Mouse (Mus musculus) cerebral cortex, adult 2 months (tissue): ENCODE data around the gene Rpl21.

Experiments used
- WGBS: fragments of 180-500 bp; shearing (Covaris S2); methylation state at CpG from one replicate; pipeline ENCODE4 v1.1.7; 2018; 5-methylcytosine and 5-hydroxymethylcytosine counted together

Gene Rpl21

DNA sequence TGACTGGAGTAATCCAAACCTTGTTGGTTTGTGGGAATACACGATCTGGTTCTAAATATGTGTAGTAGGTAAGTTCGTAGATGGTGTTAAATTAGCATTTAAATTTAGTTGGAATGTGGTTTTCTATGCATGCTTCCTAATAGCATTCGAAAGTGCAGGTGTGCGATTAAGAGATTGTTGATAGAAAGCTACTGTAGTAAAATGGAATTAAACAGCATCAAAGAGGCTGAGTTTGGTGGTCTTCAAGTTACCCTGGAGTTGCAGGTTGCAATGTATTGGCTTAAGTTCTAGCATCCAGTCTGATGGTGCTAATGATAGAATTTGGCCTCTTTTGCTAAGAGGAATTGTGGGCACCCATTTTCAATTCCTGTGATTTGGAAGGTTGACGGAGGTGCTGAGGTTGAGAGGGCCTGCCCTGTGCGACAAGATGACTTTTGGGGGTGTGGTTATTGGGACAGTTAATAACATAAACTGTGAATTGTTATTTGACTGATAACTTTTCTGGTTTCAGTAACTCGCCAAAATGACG, 1.0 kb downstream of the Rpl21 start:
- 22% methylated on average over 8 of the region's 8 CpGs for WGBS

DNA sequence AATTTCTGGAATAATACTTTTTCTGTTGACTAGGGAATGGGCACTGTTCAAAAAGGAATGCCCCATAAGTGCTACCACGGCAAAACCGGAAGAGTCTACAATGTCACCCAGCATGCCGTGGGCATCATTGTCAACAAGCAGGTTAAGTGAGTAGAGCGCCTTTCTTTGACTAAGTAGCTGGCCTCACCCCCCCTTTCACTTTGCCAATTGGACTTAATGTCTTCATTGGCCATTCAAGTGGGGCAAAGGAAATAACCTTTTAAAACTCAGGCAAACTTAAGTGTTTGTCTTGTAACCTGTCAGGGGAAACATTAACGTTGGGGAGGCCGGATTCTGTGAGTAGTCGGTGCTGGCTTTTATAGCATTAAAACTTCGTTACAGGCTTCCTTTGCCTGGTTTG, 2.3 kb downstream of the Rpl21 start:
- 76% methylated on average over 8 of the region's 8 CpGs for WGBS

DNA sequence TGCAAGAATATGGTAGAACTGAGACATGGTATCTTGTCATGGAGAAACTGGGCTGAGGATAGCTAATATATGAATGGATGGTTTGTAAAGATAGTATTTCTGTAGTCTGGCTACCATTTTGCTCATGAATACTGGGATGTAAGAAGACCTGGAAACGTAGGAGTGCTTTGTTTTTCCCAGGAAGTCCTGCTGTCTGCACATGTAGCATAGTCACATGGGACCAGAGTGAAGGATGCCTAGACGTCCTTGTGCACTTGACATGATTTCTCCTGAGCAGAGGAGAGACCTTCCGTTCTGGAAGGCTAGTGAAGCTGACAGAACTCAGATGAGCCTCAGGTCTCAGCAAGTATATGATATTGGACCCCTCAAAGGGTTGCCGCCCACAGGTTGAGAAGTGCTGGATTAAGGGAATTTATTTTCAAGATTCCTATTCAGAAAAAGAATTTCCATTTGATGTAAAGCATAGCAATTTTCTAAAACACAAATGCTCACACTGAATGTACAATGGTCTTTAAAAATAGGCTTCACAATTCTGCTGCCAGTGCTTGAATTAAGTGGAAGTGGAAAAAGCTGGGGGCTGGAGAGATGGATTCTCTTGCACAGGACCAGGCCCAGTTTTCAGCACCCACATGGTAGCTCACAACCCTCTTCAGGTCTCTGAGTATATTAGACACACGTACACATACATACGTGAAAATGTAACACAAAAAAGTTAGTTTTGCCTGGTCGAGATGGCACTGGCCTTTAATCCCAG, 5.5 kb downstream of the Rpl21 start:
- WGBS = 39% methylated on average over 7 of the region's 7 CpGs

DNA sequence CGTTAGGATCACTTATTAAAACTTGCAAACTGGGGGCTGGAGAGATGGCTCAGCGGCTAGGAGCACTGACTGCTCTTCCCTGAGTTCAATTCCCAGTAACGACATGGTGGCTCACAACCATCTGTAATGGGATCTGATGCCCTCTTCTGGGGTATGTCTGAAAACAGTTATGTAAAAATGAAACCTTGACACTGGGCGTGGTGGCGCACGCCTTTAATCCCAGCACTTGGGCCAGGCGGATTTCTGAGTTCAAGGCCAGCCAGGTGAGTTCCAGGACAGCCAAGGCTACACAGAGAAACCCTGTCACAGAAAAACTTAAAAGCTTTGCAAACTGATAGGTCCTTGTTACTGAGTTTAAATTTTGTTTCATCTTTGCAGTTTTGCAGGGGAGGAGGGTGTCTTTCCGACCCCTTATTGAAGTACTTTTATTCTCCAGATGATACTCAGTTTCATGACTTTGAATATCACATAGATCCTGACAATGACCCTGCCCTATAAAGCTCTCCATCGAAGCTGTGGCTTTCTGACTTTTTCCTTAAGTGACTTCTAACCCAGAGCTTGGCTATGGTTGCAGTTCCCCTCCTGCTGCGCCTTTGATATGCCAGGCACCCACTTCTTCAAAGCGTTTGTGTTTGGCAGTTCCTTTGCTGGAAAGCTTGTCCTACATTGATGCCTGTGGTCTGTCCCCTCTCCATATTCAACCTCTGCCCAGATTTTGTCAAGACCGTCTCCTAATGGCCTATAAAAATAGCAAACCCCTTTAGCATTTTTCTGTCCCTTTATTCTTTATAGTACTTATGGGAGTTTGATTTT, 6.4 kb downstream of the Rpl21 start:
- 55% methylated on average over 12 of the region's 12 CpGs for WGBS

DNA sequence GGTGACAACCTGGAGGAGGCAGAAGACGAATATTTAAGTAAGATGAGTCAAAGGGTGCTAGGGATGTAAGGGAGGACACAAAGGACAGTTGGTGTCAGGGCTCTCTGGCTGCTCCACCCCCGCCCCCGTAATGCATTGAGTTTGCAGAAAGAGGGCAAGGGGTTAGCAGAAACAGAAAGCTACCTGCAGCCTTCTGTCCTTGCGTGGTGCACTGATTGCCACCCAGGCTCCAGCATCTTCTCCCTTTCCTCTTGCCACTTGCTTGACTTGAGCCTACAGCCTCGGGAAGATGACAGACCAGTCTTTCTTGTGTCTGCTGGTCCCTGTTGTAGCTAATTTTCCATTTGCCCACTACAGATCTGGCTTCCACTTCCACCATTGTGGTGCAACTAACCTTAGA, 7.1 kb downstream of the Rpl21 start:
- WGBS = 71% methylated on average over 5 of the region's 5 CpGs

DNA sequence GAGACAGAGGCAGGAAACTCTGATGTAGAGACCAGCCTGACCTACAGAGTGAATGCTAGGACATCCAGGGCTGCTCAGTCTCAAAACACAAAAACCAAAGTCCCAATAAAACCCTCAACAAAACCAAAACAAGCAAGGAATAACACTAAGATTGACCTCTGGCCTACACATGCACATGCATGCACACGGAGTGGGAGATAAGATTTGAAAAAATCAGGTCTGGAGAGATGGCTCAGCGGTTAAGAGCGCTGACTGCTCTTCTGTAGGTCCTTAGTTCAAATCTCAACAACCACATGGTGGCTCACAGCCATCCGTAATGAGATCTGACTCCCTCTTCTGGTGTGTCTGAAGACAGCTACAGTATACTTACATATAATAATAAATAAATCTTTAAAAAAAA, 7.7 kb downstream of the Rpl21 start:
- 85% methylated on average over 4 of the region's 4 CpGs for WGBS

DNA sequence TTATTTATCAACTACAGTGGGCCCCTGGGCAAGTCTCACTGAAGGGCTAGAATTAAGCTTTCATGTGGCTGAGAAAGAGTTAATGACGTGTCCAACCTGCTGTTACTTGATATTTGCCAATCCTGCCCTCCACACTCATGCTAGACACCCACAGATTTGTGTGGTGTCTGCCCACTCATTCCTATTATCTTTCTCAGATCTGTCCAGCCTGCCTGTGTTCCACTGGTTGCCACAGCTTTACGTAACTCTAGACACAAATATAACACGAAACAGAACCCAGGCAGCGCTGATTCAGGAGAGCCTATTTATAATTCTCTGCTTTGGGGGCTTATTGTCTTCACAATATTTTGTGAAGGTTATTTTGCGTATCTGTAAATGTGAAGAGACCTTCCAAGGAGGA, 8.6 kb downstream of the Rpl21 start:
- 57% methylated on average over 5 of the region's 5 CpGs for WGBS

DNA sequence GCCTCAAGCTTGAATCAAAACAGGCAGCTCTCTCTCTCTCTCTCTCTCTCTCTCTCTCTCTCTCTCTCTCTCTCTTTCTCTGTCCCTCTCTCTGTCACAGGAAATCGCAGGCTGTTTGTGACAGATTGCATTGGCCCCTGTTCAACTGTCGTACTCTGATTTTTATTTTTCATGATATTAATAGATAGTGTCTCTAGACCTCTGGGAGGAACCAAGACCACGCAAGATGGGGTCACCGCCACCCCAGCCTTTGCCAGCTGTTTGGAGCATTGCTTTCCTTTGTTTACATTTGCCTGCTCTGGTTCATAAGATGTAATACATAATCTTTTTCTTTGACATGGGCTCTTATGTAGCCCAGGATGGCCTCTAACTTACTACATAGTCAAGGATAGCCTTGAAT, 9.3 kb downstream of the Rpl21 start:
- WGBS = 70% methylated on average over 4 of the region's 4 CpGs

DNA sequence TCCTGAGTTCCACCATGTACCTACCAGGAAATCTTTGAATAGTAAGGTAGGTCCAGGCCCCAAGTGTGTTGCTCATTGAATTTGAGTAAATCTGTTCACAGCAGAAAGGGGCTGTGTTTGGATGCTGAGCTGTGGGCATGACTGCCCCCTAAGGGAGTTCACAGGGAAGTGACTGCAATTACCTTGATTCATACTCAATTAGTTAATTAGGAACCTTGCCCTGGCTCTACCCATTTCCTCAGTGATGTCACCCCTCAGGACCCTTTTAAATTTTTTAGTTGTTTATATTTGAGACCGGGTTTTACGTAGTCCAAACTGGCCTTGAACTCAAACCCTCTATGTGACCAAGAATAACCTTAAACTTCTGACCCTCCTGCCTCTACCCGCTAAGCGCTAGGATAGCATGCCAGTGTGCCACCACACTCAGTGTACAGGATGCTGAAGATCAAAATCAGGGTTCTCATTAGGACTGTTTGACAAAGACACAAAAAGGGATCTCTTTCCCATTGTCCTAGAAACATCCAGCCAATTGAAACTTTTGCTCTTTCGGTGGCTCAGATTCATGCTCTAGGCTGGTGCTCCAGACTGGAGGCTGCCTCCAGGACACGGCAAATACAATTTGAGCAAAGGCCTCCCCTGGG, 11.7 kb downstream of the Rpl21 start:
- 21% methylated on average over 6 of the region's 6 CpGs for WGBS

DNA sequence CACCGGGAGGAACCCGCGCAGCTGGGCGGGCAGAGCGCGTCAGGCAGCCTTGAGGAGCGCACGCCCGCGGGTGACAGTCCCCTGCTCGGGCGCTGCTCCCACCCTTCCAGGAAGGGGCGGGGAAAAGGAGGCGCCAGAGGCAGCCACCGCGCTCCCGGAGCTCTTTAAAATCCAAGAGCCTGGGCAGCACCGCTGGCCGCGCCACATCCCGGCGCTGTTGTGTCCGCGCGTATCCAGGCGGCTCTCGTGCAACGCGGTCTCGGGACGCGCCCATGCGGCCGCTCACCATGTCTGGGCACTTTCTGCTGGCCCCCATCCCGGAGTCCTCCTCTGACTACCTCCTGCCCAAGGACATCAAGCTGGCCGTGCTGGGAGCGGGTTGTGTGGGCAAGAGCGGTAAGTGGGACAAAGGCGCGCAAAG, 12.3 kb downstream of the Rpl21 start, which contains the start of gene Rasl11a:
Gene Rasl11a (plus strand): TSS at position 127 of the 421 bp plus-strand sequence.
- under 1% methylated on average over 40 of the region's 40 CpGs for WGBS

DNA sequence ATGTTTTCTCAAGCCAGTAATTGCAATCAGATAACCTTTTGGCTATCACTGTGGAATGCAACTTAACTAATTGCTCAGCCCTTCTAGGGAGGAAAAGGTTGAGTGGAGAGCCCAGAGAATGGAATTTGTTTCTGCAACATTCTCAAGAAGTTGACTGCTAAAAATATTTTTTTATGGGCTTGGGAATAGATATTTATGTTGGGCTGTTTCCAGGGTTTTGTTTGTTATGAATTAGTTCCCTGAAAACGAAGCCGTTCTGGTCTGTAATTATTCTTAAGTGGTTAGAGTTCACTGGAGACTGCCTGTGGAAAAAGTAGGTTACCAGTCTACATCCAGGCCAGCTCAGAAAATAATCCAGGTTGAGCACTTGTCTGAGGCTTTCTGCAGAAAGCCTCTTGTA, 13.8 kb downstream of the Rpl21 start:
- WGBS = 49% methylated on average over 2 of the region's 2 CpGs

DNA sequence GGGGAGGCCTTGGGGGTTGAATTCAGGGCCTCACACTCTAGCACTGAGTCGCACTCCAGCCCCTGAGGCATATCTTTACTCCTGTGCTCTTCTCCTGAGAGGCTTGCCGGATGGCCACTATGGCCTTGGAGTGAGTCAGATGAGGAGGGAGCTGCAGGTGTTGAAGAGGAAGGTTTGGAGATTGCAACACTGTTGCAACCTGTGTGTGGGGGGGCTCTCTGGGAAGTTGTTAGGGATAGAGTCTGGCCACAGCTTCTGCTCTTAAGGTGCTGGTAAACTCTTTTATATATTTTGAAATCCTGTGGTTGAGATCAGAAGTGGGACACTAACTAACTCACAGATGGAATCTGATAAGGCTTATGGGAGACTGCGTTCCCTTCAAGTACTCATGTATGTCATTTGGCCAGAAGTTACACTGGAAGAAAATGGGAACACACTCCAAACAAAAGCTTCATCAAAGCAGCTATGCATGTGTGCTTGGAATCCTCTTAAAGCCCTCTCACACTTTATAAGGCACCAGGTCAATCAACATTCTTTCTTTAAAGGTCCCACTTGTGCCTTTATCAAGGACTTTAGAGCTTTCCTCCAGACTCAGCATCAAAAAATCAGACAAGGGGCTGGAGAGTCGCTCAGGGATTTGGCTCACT, 16.4 kb downstream of the Rpl21 start:
- WGBS = 91% methylated on average over 4 of the region's 4 CpGs

DNA sequence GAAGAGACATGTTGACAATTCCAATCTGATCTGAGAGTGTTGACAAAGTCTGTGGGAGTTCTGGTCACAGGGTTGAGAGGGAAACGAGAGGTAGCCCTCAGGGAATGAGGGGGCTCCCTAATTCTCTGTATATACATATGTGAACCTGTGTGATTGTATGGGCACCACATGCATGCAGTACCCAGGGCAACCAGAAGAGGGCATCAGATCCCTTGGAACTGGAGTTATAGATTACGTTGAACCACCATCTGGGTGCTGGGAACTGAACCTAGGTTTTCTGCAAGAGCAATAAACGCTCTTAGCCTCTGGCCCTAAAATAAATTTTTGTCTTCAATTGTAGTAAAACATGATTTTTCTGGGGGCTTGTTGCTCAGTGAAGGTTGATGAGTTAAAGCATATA, 23.4 kb downstream of the Rpl21 start:
- 97% methylated on average over 3 of the region's 3 CpGs for WGBS

DNA sequence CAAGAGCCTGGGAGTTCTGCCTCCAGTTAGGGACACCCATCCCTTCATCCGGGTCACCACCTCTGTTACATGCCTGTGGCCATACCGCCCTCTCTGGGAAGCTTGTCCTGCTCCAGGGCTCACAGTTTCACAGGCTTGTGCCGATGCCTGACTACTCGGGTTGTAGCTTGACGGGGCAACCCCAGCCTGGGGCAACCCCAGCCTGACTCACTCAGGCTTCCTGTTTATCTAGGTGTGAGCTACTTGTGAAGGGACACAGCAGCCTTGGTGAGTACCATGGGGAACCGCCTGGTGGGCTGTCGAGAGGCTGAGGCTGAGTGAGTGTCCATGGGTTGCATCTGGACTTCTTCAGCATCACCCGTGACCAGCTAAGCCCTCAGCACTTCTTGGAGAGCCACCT, 24.9 kb downstream of the Rpl21 start:
- 82% methylated on average over 8 of the region's 8 CpGs for WGBS

DNA sequence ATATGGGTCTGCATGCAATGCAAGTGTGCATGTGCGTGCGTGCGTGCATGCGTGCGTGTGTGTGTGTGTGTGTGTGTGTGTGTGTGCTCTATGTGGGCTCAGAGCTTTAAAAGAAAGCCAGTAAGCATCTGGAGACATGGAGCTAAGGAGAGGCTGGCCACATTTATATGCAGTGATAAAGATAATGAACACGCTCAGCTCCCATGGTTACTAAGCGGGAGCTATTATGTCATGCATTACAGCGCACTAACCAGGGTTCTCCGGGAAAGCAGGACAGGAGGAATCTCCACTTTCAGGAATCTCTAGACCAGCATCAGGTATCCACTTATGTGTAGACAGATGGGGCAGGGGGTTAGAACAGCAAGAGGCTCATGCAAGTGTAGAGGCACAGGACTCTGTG, 26.1 kb downstream of the Rpl21 start:
- WGBS = 52% methylated on average over 9 of the region's 9 CpGs

DNA sequence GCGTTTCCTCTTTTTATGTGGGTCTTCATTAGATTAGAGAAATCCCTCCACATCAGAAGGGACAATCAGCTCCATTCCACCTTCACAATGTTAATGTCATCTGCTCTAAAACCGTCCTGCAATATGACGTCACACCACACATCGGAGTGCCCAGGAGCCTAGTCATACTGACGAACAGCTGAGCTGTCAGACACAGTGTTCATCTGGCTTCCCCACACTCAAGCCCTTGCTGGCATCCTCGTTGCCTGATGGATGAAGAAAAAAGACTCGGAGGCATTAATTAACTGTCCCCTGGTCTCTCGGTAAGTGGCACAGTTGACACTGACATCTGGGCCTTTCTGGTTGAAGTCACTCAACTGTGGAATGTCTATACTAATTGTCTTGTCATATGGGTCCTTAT, 26.6 kb downstream of the Rpl21 start:
- WGBS = 41% methylated on average over 8 of the region's 8 CpGs

DNA sequence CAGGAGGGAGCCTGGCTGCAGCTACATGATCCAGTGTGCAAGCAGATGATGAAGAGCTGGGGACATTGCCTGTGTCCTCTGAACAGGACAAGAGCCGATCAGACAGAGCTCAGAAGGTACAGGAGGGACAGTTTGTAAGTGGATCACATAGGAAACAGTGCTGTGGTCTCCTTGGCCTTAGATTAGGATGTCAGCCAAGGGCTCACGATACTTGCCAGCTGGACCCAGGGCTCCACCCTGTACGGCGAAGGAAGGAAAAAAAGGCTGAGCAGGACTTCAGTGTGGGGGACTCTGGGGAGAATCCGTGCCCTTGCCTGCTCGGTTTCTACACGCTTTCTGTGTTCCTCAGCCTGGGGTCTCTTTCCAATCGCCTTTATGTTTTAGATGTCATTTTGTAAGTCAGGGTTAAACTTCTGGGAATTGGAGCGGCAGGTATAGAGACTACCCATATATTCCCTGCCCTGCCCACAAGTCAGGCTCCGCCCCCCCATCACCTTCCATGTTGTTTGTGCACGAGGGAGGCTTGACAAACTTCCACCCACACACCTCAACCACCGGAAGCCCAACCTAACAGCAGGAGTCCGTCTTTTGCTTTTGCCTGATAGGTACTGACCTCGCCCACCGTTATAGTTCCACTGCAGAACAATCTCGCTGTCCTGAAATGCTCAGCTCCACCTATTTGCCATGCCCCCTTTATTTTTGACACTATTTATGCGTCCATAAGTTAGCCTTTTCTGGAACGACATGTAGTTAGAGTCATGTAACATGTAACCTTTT, 27.7 kb downstream of the Rpl21 start:
- WGBS = 76% methylated on average over 18 of the region's 18 CpGs

DNA sequence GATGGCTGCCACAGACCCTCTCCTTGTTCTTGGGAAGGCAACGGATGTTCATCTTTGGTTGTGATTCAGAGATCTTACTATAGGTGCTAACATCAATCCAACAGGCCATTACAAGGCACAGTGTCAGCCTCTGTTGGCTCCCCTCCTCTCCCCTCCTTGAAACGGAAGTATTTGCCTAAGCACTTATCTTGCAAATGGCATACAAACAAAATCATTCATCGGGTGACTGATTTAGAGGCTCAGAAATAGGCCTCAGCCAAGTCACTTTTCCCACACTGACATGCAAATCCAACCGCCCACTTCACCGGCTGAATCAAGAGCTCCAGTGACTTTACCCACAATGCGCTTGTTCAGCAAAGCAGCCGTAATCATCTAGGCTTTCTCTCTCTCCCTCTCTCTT, 28.9 kb downstream of the Rpl21 start:
- 23% methylated on average over 7 of the region's 7 CpGs for WGBS

DNA sequence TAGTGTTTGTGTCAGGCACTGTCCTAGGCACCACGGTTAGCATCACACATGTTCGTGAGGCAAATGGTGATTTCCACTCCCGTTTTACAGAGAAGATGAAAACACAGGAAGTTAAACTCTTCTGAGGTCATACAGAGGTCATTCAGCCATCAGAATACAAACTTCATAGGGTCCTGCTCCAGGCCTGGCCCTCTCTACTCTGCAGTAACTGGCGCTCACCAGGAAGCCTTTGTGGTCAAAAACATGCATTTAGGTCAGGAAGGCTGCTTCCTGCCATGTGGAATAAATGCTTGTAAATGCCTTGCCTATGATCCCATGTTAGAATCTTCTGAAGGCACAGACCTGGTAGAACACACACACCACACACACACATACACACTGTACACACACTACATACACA, 32.8 kb downstream of the Rpl21 start:
- WGBS = 84% methylated on average over 4 of the region's 4 CpGs

DNA sequence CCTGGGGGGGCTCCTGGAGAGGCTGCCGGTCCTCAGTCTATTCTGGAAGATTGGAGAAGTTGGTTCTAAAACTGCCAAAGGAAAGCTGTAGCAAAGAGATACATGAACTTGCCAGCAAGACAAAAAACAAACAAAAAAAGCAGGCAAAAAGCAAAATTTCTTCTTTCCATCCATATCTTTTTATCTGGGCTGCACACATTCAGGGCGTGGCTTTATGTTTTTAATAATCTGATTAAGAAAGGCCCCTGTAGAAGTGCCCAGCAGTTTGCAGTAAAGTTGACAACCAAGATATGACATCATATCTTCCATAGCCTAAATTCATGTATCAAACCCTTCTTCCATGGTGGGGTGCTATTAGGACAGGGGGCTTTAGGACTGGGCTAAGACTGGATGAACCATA, 33.6 kb downstream of the Rpl21 start:
- 74% methylated on average over 2 of the region's 2 CpGs for WGBS
